Mouse (Mus musculus): ENCODE results near the gene Dph5. TPM values are rescaled to one million over a fixed set of nuclear protein-coding genes. Genes with fewer than 3 reads are reported as not detected.

The Dph5 gene
- polyA plus RNA-seq, 1 experiment from 2014 or later, result 25.1 TPM

DNA sequence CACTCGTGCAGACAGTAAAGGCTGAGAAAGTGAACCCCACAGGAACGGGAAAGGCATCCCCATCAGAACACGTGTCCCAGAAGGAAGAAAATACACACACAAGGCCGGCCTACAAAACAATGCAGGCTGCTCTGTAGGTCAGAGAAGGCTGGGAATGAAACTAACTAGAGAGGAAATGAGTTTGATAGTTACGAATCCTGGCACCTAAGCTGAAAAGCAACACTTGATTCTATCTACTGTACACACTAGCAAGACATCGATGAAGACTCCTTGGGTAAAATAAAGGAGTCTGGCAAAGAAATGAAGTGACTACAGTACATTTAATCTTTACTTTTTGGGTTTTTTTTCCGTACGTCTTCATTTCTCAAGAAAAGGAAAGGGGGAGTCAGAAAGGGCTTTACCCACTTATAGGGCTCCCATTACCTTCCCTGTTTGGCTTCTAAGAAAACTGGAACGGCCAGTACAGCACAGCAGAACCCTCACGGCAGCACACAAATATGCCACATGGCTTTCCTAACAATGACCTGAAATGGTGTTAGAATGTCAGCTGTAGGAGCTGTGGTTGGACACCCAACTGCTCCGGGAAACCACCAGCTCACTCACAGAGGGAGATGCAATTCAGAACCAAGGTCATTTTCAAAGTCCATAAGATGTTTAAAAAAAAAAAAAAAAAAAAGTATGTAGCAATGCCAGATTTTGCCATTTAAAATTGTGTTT is 73.8 kb downstream of the Dph5 start:
- H3K4me2 ChIP-seq (replicated peaks), result no peak overlapping the region
- H3K4me1 ChIP-seq, result peaks cover 10% of the 10 kb centered on the region
- no peaks in the 10 kb centered on the region for H3K9me3 ChIP-seq
- ATAC-seq (ENCODE audit: insufficient number of reproducible peaks, insufficient read depth, low FRiP score, low TSS enrichment), result no peak
- H3K27ac ChIP-seq, result peak overlapping the region; percentile 72
- no peaks in the 10 kb centered on the region for H3K27me3 ChIP-seq
- no peak overlapping the region for H3K9ac ChIP-seq
- H3K4me3 ChIP-seq, result no peak overlapping the region
- WGBS, result 49% methylated on average over 11 of the region's 11 CpGs
- H3K36me3 ChIP-seq, result peaks cover 15% of the 10 kb centered on the region; the same call in 1 of the 2 replicates

DNA sequence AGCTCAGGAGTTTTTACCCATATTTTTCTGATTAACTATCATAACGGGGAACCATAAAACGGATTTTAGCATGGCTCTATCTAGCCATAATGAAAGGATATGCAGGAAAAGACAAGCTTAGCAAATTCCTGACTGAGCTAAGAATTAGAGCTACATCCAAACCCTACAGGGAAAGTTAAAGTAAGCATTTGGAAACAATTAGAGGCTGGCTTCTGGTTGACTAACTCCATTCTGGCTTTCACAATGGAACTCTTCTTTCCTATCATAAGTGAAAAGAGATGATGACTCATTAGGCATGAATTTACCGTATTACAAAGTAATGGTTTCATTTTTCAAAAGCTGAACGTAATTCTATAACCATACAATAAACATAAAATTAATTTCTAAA is 74.4 kb downstream of the Dph5 start:
- peaks cover 10% of the 10 kb centered on the region for H3K4me1 ChIP-seq
- H3K9me3 ChIP-seq, result no peaks in the 10 kb centered on the region
- no peak overlapping the region for H3K27ac ChIP-seq
- H3K4me3 ChIP-seq, result no peak overlapping the region
- H3K9ac ChIP-seq, result no peak overlapping the region
- H3K36me3 ChIP-seq, result peaks cover 14% of the 10 kb centered on the region; the same call in 1 of the 2 replicates
- WGBS, result 26% methylated on average over 4 of the region's 4 CpGs
- no peak overlapping the region for H3K4me2 ChIP-seq (replicated peaks)
- no peak for ATAC-seq (ENCODE audit: insufficient number of reproducible peaks, insufficient read depth, low FRiP score, low TSS enrichment)
- no peaks in the 10 kb centered on the region for H3K27me3 ChIP-seq

DNA sequence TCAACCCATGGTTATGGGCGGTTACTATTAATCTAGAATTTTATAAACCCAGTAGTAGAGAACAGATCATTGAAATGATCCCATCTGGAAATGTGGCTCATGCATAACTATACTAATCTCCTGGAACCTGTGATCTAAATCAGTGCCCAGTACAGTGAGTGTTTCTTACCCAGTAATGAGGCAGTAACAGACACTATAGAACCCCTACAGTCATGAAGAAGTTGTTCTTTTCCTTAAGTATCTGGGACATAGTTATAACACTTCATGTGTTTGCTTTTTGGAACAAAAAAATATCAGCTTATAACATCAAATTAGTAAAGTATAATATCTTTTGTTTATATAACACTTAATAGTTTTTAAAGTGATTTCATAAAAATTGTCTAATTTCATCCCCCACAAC is 76.0 kb downstream of the Dph5 start:
- Histone ChIP-seq H3K36me3 (peaks cover 3% of the 10 kb centered on the region; the same call in 1 of the 2 replicates), H3K9ac (no peak overlapping the region), H3K9me3 (no peaks in the 10 kb centered on the region), H3K27ac (no peak overlapping the region), H3K4me2 (replicated peaks) (no peak overlapping the region), H3K27me3 (no peaks in the 10 kb centered on the region), H3K4me3 (no peak overlapping the region), H3K4me1 (peaks cover 10% of the 10 kb centered on the region)
- ATAC-seq (ENCODE audit: insufficient number of reproducible peaks, insufficient read depth, low FRiP score, low TSS enrichment), result no peak
- 96% methylated on average over 1 of the region's 1 CpGs for WGBS

DNA sequence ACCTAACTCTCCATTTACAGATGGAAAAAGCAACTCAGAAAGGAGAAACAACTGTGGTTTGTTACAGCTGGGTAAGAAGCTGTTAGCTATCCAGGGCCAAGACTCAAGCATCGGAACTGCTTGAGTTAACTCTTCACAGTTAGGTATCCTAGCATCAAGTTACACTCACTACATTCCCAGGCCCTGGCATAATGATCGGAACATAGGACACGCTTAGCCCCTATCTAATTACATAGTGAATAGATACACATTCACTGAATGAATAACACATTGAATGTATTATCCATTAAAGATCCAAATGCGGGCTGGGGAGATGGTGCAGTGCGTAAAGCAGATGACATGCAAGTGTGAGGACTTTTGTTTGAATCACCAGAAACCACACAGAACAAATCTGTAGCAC is 76.4 kb downstream of the Dph5 start:
- Histone ChIP-seq H3K4me2 (replicated peaks) (no peak overlapping the region), H3K27ac (no peak overlapping the region), H3K9me3 (no peaks in the 10 kb centered on the region), H3K4me1 (peaks cover 10% of the 10 kb centered on the region), H3K4me3 (no peak overlapping the region), H3K36me3 (no peaks in the 10 kb centered on the region), H3K27me3 (no peaks in the 10 kb centered on the region), H3K9ac (no peak overlapping the region)
- ATAC-seq (ENCODE audit: insufficient number of reproducible peaks, insufficient read depth, low FRiP score, low TSS enrichment), result no peak
- WGBS, result 37% methylated on average over 5 of the region's 5 CpGs

DNA sequence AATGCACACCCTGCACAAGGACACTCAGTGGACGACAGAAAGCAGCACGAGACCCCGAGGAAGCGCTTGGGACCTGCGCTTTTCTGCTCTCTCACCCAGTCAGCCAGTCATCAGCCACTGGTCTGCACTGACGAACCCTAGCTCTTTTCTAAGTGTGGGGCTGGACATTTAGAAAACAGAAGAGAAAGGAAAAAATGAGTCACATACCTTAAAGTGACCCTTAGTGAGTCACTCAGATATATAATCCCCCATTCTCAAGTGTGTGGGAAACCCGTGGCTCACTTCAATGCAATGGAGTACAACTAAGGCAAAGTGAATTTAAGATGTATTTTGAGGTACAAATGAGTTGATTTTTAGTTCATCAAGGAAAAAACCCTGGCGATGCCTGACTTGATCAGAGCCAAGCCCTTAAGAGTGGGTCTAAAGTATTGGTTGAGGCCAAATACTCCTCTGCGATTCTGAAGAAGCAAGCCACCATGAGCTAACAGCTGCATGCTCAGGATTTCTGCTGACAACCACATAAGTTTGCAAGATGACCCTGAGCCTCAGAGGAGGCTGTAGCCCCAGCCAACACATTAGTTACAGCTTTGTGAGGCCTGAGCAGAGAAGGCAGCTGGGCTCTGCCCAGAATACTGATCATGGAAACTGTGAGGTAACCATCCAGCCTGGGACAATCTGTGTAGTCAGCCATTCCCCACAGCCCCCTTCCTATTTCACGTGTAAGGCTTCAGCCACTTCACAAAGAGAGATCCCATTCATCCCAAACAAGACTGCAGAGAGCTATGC is 81.3 kb downstream of the Dph5 start:
- Histone ChIP-seq H3K4me3 (no peak overlapping the region), H3K9me3 (no peaks in the 10 kb centered on the region), H3K36me3 (peaks cover 22% of the 10 kb centered on the region; the same call in 1 of the 2 replicates), H3K9ac (no peak overlapping the region), H3K4me1 (peaks cover 2% of the 10 kb centered on the region; the same call in 1 of the 2 replicates), H3K27me3 (no peaks in the 10 kb centered on the region), H3K27ac (no peak overlapping the region), H3K4me2 (replicated peaks) (no peak overlapping the region)
- ATAC-seq (ENCODE audit: insufficient number of reproducible peaks, insufficient read depth, low FRiP score, low TSS enrichment), result no peak
- 85% methylated on average over 10 of the region's 10 CpGs for WGBS

DNA sequence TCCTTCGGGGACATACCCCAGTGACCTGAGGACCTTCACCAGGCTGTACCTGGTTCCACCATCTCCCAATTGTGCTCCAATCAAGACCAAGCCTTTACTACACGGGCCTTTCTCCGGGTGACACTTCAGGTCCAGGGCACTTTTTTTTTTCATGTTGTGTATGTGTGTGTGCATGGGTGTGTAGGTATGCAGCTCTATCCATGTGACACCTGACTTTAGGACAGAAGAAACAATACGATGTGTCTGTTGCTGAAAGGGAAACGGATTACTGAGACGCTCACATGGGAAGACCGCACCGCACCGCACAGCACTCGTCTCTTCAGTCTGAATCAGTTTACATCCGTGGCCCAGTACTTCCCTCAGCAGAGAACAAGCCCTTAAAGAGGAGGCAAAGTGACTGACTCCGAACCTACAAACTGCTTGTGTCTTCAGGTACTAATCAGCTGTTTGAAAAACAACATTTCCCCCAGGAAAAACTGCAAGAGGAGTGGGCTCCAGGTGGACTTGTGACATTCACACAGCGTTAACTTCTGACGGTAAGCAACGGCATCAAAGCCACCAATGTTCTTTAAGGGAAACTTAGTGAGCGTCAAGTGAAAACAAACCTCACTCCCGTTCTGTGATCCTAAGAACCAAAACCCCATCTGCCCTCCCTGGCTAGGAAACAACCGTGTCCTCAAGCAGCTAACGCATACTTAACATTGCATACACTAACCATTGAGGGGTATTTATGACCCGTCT is 83.6 kb downstream of the Dph5 start:
- 92% methylated on average over 20 of the region's 20 CpGs for WGBS

DNA sequence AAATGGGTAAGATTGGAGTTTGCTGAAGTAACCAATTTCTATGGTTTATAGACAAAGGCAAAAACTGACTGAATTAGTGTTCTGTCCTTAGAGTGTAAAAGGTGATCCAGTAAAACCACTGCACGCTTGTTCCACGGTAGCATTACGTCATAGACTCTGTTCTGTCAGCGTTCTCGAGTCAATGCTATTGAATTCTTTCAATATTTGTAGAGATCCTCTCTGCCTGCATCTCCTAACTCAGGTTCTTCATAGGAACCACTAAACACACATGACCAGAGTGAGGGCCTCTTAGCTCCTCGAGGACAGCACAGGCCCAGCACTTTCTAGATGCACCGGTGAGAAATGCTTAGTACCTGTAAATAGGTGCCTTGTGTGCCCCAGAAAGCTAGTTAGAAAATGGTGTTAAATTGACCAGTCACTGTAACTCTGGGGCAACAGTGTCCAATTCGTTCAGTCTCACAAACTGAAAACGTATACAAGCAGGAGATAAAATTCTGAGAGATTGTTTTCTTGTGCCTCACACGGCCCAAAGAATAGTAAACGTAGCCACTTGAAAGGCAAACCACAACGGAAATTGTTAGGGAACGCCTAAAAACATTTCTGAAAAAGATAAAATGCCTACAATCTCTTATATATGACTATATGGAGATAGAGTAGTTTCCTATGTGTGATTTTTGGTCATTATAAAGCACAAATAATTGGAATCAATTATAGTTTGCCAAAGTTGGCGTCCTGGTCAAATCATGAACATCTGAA is 84.4 kb downstream of the Dph5 start:
- Histone ChIP-seq H3K9ac (no peak overlapping the region), H3K4me1 (no peaks in the 10 kb centered on the region), H3K36me3 (peaks cover 35% of the 10 kb centered on the region; the same call in 1 of the 2 replicates), H3K27me3 (no peaks in the 10 kb centered on the region), H3K4me3 (no peak overlapping the region), H3K27ac (no peak overlapping the region), H3K9me3 (no peaks in the 10 kb centered on the region), H3K4me2 (replicated peaks) (no peak overlapping the region)
- WGBS, result 95% methylated on average over 14 of the region's 14 CpGs
- ATAC-seq (ENCODE audit: insufficient number of reproducible peaks, insufficient read depth, low FRiP score, low TSS enrichment), result no peak

More for the DNA sequence above, 83.6 kb downstream of the Dph5 start:
- H3K9me3 ChIP-seq, result no peaks in the 10 kb centered on the region
- H3K27me3 ChIP-seq, result no peaks in the 10 kb centered on the region
- H3K36me3 ChIP-seq, result peaks cover 31% of the 10 kb centered on the region; the same call in 1 of the 2 replicates
- H3K4me1 ChIP-seq, result no peaks in the 10 kb centered on the region
- ATAC-seq (ENCODE audit: insufficient number of reproducible peaks, insufficient read depth, low FRiP score, low TSS enrichment), result no peak
- no peak overlapping the region for H3K9ac ChIP-seq
- no peak overlapping the region for H3K4me3 ChIP-seq
- H3K4me2 ChIP-seq (replicated peaks), result no peak overlapping the region
- H3K27ac ChIP-seq, result no peak overlapping the region

DNA sequence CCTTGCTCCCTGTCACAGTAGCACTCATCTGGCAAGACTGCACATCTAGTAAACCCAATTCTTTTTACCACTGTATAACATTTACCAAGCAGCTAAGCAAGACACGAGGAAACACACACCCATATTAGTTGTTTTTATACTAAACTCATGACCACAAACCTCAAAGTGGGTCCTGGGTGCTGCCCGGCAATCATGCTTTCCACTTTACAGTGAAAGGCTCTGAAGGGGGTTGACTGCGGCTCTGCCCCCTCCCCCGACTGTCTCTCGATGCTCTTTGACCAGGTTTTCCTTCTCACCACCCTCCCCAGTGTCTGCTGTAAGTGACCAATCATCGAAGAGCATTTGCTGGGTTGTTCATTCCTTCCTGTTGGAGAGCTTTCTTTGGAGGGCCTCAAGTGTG is 86.6 kb downstream of the Dph5 start:
- no peaks in the 10 kb centered on the region for H3K27me3 ChIP-seq
- H3K36me3 ChIP-seq, result peaks cover 46% of the 10 kb centered on the region; the same call in 1 of the 2 replicates
- H3K9me3 ChIP-seq, result no peaks in the 10 kb centered on the region
- no peak overlapping the region for H3K4me2 ChIP-seq (replicated peaks)
- no peak overlapping the region for H3K9ac ChIP-seq
- H3K4me1 ChIP-seq, result no peaks in the 10 kb centered on the region
- no peak overlapping the region for H3K4me3 ChIP-seq
- no peak overlapping the region for H3K27ac ChIP-seq
- ATAC-seq (ENCODE audit: insufficient number of reproducible peaks, insufficient read depth, low FRiP score, low TSS enrichment), result no peak
- WGBS, result 93% methylated on average over 6 of the region's 6 CpGs

DNA sequence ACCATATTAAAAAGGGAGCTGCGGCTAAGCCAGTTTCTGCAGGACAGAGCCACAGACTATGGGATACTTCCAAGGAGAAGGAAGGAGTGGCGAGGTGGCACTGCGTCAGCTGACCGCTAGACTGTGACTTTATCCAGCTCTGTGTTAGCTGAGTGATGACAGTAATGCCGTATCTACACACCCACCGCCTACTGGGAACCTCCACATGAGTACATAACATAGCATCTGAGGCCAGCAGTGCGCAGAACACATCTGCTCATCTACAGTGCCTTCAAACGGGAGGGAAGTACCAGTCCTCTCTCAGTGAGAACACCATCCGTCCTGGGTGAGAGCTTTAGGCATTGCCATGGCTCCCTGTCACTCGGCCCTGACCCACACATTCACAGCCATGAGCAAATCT is 87.4 kb downstream of the Dph5 start:
- Histone ChIP-seq H3K4me1 (no peaks in the 10 kb centered on the region), H3K4me3 (no peak overlapping the region), H3K27ac (no peak overlapping the region), H3K36me3 (peaks cover 44% of the 10 kb centered on the region; the same call in 1 of the 2 replicates), H3K9me3 (no peaks in the 10 kb centered on the region), H3K27me3 (no peaks in the 10 kb centered on the region), H3K9ac (no peak overlapping the region), H3K4me2 (replicated peaks) (no peak overlapping the region)
- no peak for ATAC-seq (ENCODE audit: insufficient number of reproducible peaks, insufficient read depth, low FRiP score, low TSS enrichment)
- WGBS, result 91% methylated on average over 10 of the region's 10 CpGs

DNA sequence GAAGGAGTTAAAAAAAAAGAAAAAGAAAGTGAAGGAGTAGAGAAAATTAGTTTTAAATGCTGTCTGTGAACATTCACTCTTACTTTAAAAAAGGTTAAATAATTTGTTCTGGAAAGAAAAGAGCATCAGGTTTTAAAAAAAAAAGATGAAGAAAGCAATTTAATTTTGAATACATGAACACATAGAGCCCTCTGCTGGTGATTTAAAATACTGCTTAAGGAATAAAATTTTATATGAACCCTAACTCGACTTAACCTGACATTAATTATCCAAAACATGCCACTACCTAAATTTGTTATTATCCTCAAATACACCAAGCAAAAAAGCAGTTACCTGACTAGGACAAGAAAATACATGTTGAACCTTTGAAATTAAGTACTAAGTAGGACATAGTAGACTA is 91.4 kb downstream of the Dph5 start:
- Histone ChIP-seq H3K9ac (no peak overlapping the region), H3K36me3 (peaks cover 45% of the 10 kb centered on the region)

DNA sequence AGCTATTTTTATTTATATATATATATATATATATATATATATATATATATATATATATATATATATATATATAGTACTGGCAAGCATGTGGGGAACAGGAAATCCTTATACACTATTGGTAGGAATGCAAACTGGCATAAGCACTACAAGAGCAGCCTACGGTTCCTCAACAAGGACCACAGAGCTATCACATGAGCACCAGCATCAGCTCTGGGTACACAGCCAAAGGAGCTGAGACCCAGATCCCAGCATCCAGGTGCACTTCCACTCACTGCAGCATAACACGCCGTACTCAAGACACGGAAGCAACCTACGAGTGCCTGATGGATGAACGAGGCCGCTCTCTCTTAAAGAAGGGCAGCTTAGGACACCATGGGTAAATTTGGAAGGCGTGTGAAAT is 95.6 kb downstream of the Dph5 start:
- Histone ChIP-seq H3K4me1 (no peaks in the 10 kb centered on the region), H3K9ac (no peak overlapping the region), H3K9me3 (no peaks in the 10 kb centered on the region), H3K4me3 (no peak overlapping the region), H3K27me3 (no peaks in the 10 kb centered on the region), H3K27ac (no peak overlapping the region), H3K4me2 (replicated peaks) (no peak overlapping the region), H3K36me3 (peaks cover 37% of the 10 kb centered on the region)
- WGBS, result 93% methylated on average over 8 of the region's 8 CpGs
- no peak for ATAC-seq (ENCODE audit: insufficient number of reproducible peaks, insufficient read depth, low FRiP score, low TSS enrichment)

More for the DNA sequence above, 91.4 kb downstream of the Dph5 start:
- no peak for ATAC-seq (ENCODE audit: insufficient number of reproducible peaks, insufficient read depth, low FRiP score, low TSS enrichment)
- no peak overlapping the region for H3K4me2 ChIP-seq (replicated peaks)
- H3K9me3 ChIP-seq, result no peaks in the 10 kb centered on the region
- no peak overlapping the region for H3K4me3 ChIP-seq
- H3K27ac ChIP-seq, result no peak overlapping the region
- no peaks in the 10 kb centered on the region for H3K4me1 ChIP-seq
- no peaks in the 10 kb centered on the region for H3K27me3 ChIP-seq
- WGBS, result 27% methylated on average over 1 of the region's 1 CpGs
